Mouse (Mus musculus): ENCODE measurements around the gene Lrmda. TPM values are rescaled to one million over a fixed set of nuclear protein-coding genes. Genes with fewer than 3 reads are reported as not detected.

The Lrmda gene
- total and polyA plus RNA-seq, 3 experiments = 5.1 to 5.9 TPM; not detected in 1

DNA sequence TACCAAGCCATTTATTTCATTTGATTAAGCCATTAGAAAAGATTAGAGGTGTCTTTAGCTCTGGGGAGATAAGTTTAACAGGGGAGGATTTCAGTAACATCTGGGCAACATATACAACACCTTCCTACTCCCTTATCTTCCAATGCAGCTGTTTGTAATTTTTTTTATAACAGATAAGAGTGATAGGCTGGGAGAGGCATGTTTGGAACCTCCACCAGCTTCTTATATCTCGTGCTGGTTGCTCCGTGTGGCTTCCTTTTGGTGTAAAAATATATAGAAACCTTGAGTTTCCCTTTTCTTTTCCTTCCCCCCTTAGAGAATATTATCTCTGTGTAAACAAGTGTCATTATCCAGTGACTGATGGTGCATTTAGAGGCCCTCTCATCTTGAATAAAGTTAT, 206.7 kb downstream of the Lrmda start:
- Histone ChIP-seq H3K4me3 (ENCODE audit: control insufficient read depth in 1 of 2, insufficient read depth in 1 of 2, low read depth in 2 of 2, low read length in 2 of 2) (no peak overlapping the region), H3K9me3 (replicated peaks; ENCODE audit: insufficient read depth, low read length) (no peaks in the 10 kb centered on the region), H3K79me2 (ENCODE audit: control insufficient read depth, insufficient read depth, low read length, poor library complexity) (no peaks in the 10 kb centered on the region), H3K36me3 (ENCODE audit: control insufficient read depth in 1 of 2, insufficient read depth in 2 of 2, low read length in 2 of 2) (peaks cover 0 to 23% of the 10 kb centered on the region in 2 experiments; a peak in 2 of 4 replicates), H3K9ac (ENCODE audit: control insufficient read depth, low read depth, low read length, poor library complexity, severe bottlenecking) (no peak overlapping the region), H3K27me3 (ENCODE audit: control insufficient read depth in 1 of 2, insufficient read depth in 2 of 2, low read length in 2 of 2) (no peaks in the 10 kb centered on the region), H3K27ac (ENCODE audit: control insufficient read depth, low read depth, low read length) (peak overlapping the region; percentile 90), H3K4me1 (ENCODE audit: control insufficient read depth in 1 of 2, insufficient read depth in 2 of 2, low read length in 2 of 2) (peaks cover 13 to 27% of the 10 kb centered on the region in 2 experiments)
- peak; percentile 66 for DNase-seq (ENCODE audit: low read depth, low spot score)
- TF ChIP-seq USF2 (IDR thresholded peaks at IDR 0.05; ENCODE audit: borderline replicate concordance in 1 of 2, insufficient read depth in 1 of 2, low read depth in 1 of 2, low read length in 2 of 2) = no peak
- TF ChIP-seq GATA1 (IDR thresholded peaks at IDR 0.05; ENCODE audit: low read depth, low read length) = peak; percentile 93
- no peak for TF ChIP-seq MYB (IDR thresholded peaks at IDR 0.05; ENCODE audit: low read depth, low read length)
- TF ChIP-seq ZKSCAN1 (IDR thresholded peaks at IDR 0.05; ENCODE audit: low read depth, low read length) = no peak
- no peak for TF ChIP-seq MEF2A (IDR thresholded peaks at IDR 0.05; ENCODE audit: extremely low read depth, insufficient replicate concordance, low read depth, low read length, poor library complexity, severe bottlenecking)
- no peak for TF ChIP-seq MXI1 (IDR thresholded peaks at IDR 0.05; ENCODE audit: low read depth, low read length)
- TF ChIP-seq GABPA (IDR thresholded peaks at IDR 0.05; ENCODE audit: low read depth, low read length) = no peak
- no peak for TF ChIP-seq HCFC1 (IDR thresholded peaks at IDR 0.05; ENCODE audit: low read depth, low read length)
- peak; percentile 94 for TF ChIP-seq TCF12 (IDR thresholded peaks at IDR 0.05; ENCODE audit: low read depth, low read length)
- TF ChIP-seq CHD1 (IDR thresholded peaks at IDR 0.05; ENCODE audit: low read depth, low read length) = no peak
- TF ChIP-seq ELF1 (IDR thresholded peaks at IDR 0.05; ENCODE audit: low read depth, low read length) = no peak; the same call in 1 of the 2 replicates
- peak; percentile 93 for TF ChIP-seq ZNF384 (IDR thresholded peaks at IDR 0.05; ENCODE audit: low read depth, low read length)
- no peak; the same call in none of the 2 replicates for TF ChIP-seq SIN3A (IDR thresholded peaks at IDR 0.05; ENCODE audit: low read length)
- peak; percentile 83; the same call in 1 of the 2 replicates for TF ChIP-seq BHLHE40 (IDR thresholded peaks at IDR 0.05; ENCODE audit: borderline replicate concordance, low read depth, low read length)
- TF ChIP-seq CHD2 (IDR thresholded peaks at IDR 0.05; ENCODE audit: low read length) = no peak
- TF ChIP-seq UBTF (IDR thresholded peaks at IDR 0.05; ENCODE audit: borderline replicate concordance, insufficient read depth, low read depth, low read length) = no peak
- TF ChIP-seq ZMIZ1 (IDR thresholded peaks at IDR 0.05; ENCODE audit: low read depth, low read length) = no peak
- TF ChIP-seq TBP (IDR thresholded peaks at IDR 0.05; ENCODE audit: low read depth, low read length) = no peak
- TF ChIP-seq CTCF (IDR thresholded peaks at IDR 0.05 in 2 of 3, conservative IDR thresholded peaks at IDR 0.05 in 1 of 3; ENCODE audit: control insufficient read depth in 1 of 3, insufficient read depth in 1 of 3, low read depth in 2 of 3, low read length in 3 of 3, poor library complexity in 1 of 3, severe bottlenecking in 1 of 3) = no peak
- TF ChIP-seq KAT2A (conservative IDR thresholded peaks at IDR 0.05; ENCODE audit: low read depth, low read length) = no peak
- TF ChIP-seq MAX (IDR thresholded peaks at IDR 0.05; ENCODE audit: low read length) = no peak
- peak; percentile 93 for TF ChIP-seq ETS1 (IDR thresholded peaks at IDR 0.05; ENCODE audit: low read depth, low read length)
- peak; percentile 87 to 90 for TF ChIP-seq EP300 (IDR thresholded peaks at IDR 0.05; ENCODE audit: low read depth in 1 of 2, low read length in 2 of 2)
- peak; percentile 59; the same call in 1 of the 2 replicates for TF ChIP-seq RCOR1 (IDR thresholded peaks at IDR 0.05; ENCODE audit: low read depth, low read length)
- no peak for TF ChIP-seq JUND (IDR thresholded peaks at IDR 0.05; ENCODE audit: low read depth, low read length)
- TF ChIP-seq USF1 (IDR thresholded peaks at IDR 0.05; ENCODE audit: low read depth, low read length) = no peak
- no peak for TF ChIP-seq ZC3H11A (IDR thresholded peaks at IDR 0.05; ENCODE audit: low read depth, low read length)
- TF ChIP-seq MAFK (IDR thresholded peaks at IDR 0.05; ENCODE audit: borderline replicate concordance, low read depth, low read length) = no peak
- no peak for TF ChIP-seq NRF1 (IDR thresholded peaks at IDR 0.05; ENCODE audit: insufficient read depth, low read depth, low read length, poor library complexity, severe bottlenecking)
- TF ChIP-seq RAD21 (IDR thresholded peaks at IDR 0.05; ENCODE audit: low read depth, low read length) = no peak
- no peak for TF ChIP-seq MAZ (IDR thresholded peaks at IDR 0.05; ENCODE audit: low read depth, low read length)
- no peak for TF ChIP-seq POLR2A (IDR thresholded peaks at IDR 0.05; ENCODE audit: control insufficient read depth in 1 of 2, insufficient read depth in 1 of 2, low read depth in 1 of 2, low read length in 2 of 2, poor library complexity in 1 of 2)
- TF ChIP-seq POLR2AphosphoS2 (IDR thresholded peaks at IDR 0.05; ENCODE audit: low read length) = no peak
- no peak for TF ChIP-seq NELFE (IDR thresholded peaks at IDR 0.05; ENCODE audit: low read depth, low read length)
- TF ChIP-seq SMC3 (IDR thresholded peaks at IDR 0.05; ENCODE audit: low read depth, low read length) = no peak
- TF ChIP-seq POLR2AphosphoS5 (IDR thresholded peaks at IDR 0.05; ENCODE audit: borderline replicate concordance, low read depth, low read length) = no peak
- peak; percentile 41; the same call in 1 of the 2 replicates for TF ChIP-seq MYC (IDR thresholded peaks at IDR 0.05; ENCODE audit: low read depth, low read length)
- no peak for TF ChIP-seq E2F4 (IDR thresholded peaks at IDR 0.05; ENCODE audit: borderline replicate concordance, low read depth, low read length)
